Mouse (Mus musculus) stomach, postnatal 0 days (tissue): ENCODE measurements around the gene Actr3.

Source experiments
- CTCF ChIP-seq: IDR thresholded peaks from 2 replicates; pipeline ENCODE4 v1.5.1; 2016; ENCODE audit warnings: antibody characterized with exemption, low read depth, mild to moderate bottlenecking, moderate library complexity
- EP300 ChIP-seq: optimal IDR thresholded peaks from 2 replicates; pipeline ENCODE3; 2016; ENCODE audit warnings: antibody characterized with exemption

GRCm38 (mm10) chr1:125447926-125448325 is 12.4 kb upstream of the Actr3 start:
- TF ChIP-seq CTCF (no peak), EP300 (no peak)
